Mouse (Mus musculus) C3H10T1/2 (cell line): ENCODE measurements around the gene Tarm1. TPM values are rescaled to one million over a fixed set of nuclear protein-coding genes. Genes with fewer than 3 reads are reported as not detected.

Source experiments
- polyA plus RNA-seq, 2 experiments: library from polyadenylated mRNA; unstranded; fragments of >200 nt; fragmentation: generic; extraction: Trizol; gene quantifications; one replicate each; pipeline ENCODE4 v1.2.1; 2012; ENCODE audit warnings: missing spikeins in 2 of 2

Gene Tarm1
- polyA plus RNA-seq = not detected

DNA sequence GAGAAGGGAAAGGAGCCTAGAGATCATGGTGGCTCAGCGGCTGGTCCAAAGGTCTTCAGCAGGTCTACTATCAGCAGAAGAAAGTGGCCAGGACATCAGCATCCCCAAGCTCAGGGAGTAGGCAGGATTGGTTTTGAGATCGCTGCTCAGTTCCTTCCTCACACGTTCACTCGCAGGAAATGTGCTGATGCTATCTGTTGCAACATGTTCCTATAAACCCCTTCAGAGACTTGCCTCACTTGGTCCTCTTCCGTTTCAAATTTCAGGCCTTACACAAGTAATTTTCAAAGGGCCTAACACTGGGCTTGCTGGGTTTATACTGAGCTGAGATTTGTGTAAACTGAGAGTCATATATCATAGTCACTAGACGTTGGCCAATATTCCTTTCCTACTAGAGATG lies at the start of gene Tarm1:
TSS of gene Tarm1 (minus strand) at position 186 of the 400 bp plus-strand sequence.

Other genes starting within 250 kb of the Tarm1 start
- 100 to 1,000 TPM in 1 of 2 experiments, 10 to 100 TPM in 1; 47.4 to 122 TPM for gene Myadm, start 213.5 kb downstream of the Tarm1 start, polyA plus RNA-seq
- gene Prkcg, start 213.4 kb downstream of the Tarm1 start, polyA plus RNA-seq = 1 to 10 TPM in 1 of 2 experiments, under 1 TPM in 1; 0.19 to 2.2 TPM
- gene Cacng7, start 169.7 kb downstream of the Tarm1 start, polyA plus RNA-seq = 1 to 10 TPM in 1 of 2 experiments, under 1 TPM in 1; 0.26 to 3.6 TPM
- gene Cacng8, start 111.9 kb downstream of the Tarm1 start, polyA plus RNA-seq = under 1 TPM in 1 of 2 experiments, not detected in 1; 0.04 TPM
- not detected for gene Cacng6, start 78.4 kb downstream of the Tarm1 start, polyA plus RNA-seq
- under 1 TPM; 0.02 to 0.05 TPM for gene Oscar, start 113.5 kb upstream of the Tarm1 start, polyA plus RNA-seq
- 100 to 1,000 TPM; 586 to 641 TPM for gene Ndufa3, start 114.7 kb upstream of the Tarm1 start, polyA plus RNA-seq
- 10 to 100 TPM; 24.9 to 28.3 TPM for gene Tfpt, start 127.3 kb upstream of the Tarm1 start, polyA plus RNA-seq
- 10 to 100 TPM; 41.4 to 67.7 TPM for gene Prpf31, start 127.4 kb upstream of the Tarm1 start, polyA plus RNA-seq
- gene Cnot3, start 142.6 kb upstream of the Tarm1 start, polyA plus RNA-seq = 10 to 100 TPM; 50.5 to 73.1 TPM
- gene Leng1, start 163.2 kb upstream of the Tarm1 start, polyA plus RNA-seq = 10 to 100 TPM in 1 of 2 experiments, 1 to 10 TPM in 1; 7.6 to 11.3 TPM
- gene Tmc4, start 174.9 kb upstream of the Tarm1 start, polyA plus RNA-seq = 1 to 10 TPM in 1 of 2 experiments, under 1 TPM in 1; 0.41 to 3.0 TPM
- 100 to 1,000 TPM; 228 to 238 TPM for gene Tsen34, start 190.2 kb upstream of the Tarm1 start, polyA plus RNA-seq
- 10 to 100 TPM; 31.5 to 50.0 TPM for gene Mboat7, start 190.9 kb upstream of the Tarm1 start, polyA plus RNA-seq
- 1,000 to 10,000 TPM; 3,467 to 3,490 TPM for gene Rps9, start 201.4 kb upstream of the Tarm1 start, polyA plus RNA-seq
- not detected for gene Pirb, start 217.8 kb upstream of the Tarm1 start, polyA plus RNA-seq